Mouse (Mus musculus): ENCODE measurements around the gene Hoxc12. TPM values are rescaled to one million over a fixed set of nuclear protein-coding genes. Genes with fewer than 3 reads are reported as not detected.

Gene Hoxc12
- total and polyA plus RNA-seq, 3 experiments = not detected

DNA sequence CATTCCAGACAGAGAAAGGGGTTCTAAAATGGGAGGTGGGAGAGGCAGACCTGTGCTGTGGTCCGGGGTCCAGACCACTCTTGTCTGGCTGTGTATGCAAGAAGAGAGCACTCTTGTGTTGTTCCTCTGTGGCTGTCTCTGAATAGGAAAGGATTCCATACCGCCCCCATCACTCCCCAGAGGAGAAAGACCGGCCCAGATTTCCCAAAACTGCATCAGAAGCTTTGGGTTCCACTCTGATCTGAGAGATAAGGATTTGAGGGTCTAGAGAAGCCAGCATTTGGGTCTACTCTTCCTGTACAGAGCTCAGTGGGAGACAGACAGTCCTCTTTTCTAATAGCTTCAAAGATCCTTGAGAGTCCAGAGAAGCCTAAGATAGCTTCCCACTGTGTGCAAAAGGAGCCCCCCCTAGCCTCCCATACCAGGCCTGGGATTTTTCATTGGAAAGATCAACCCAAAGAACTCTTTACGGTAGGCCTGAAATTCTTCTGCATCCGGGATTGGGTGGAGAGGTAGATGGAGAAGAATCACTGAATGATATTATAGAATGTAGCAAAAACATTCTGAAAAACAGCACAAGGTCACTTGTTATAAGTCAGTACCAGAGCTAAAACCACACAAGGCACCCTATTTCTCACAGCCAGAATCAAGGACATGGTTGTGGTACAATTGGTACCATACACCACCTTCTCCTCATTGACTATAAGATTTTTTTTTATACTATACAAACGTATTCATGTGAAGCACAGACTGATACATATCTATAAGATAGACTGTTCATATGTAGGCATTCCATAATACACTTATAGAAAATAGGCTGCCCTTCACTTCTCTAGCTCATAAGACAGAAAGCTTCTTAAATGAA is 13.7 kb upstream of the Hoxc12 start:
- H3K9ac ChIP-seq (ENCODE audit: insufficient read depth, low read depth) = no peak overlapping the region
- H3K27ac ChIP-seq (ENCODE audit: insufficient read depth, low read depth) = no peak overlapping the region
- H3K4me3 ChIP-seq (replicated peaks in 1 of 3; ENCODE audit: low read depth in 2 of 3, low read length in 2 of 3, poor library complexity in 1 of 3) = no peak overlapping the region
- H3K4me1 ChIP-seq (ENCODE audit: control insufficient read depth in 1 of 2, insufficient read depth in 2 of 2) = no peaks in the 10 kb centered on the region
- H3K4me2 ChIP-seq (ENCODE audit: insufficient read depth, low read depth, poor library complexity, severe bottlenecking) = no peak overlapping the region
- H3K79me2 ChIP-seq (replicated peaks; ENCODE audit: control insufficient read depth, extremely low read depth, insufficient read depth, poor library complexity, severe bottlenecking) = no peaks in the 10 kb centered on the region
- DNase-seq (ENCODE audit: extremely low read depth) = no peak
- TF ChIP-seq USF2 (conservative IDR thresholded peaks at IDR 0.05; ENCODE audit: low read depth, low read length) (no peak), UBTF (IDR thresholded peaks at IDR 0.05; ENCODE audit: low read depth, low read length) (no peak), POLR2AphosphoS2 (IDR thresholded peaks at IDR 0.05; ENCODE audit: low read depth, low read length) (no peak), MAZ (IDR thresholded peaks at IDR 0.05; ENCODE audit: low read depth, low read length) (no peak), MXI1 (IDR thresholded peaks at IDR 0.05; ENCODE audit: low read depth, low read length) (no peak), EP300 (IDR thresholded peaks at IDR 0.05; ENCODE audit: low read length) (no peak), POLR2A (IDR thresholded peaks at IDR 0.05; ENCODE audit: low read depth, low read length) (no peak), TBP (conservative IDR thresholded peaks at IDR 0.05; ENCODE audit: low read depth, low read length) (no peak), ETS1 (conservative IDR thresholded peaks at IDR 0.05; ENCODE audit: low read depth, low read length) (no peak), MEF2A (IDR thresholded peaks at IDR 0.05; ENCODE audit: borderline replicate concordance, low read depth, low read length) (no peak), E2F4 (IDR thresholded peaks at IDR 0.05; ENCODE audit: insufficient replicate concordance, low read depth, low read length) (no peak), JUN (IDR thresholded peaks at IDR 0.05; ENCODE audit: insufficient read depth, low read depth, low read length) (no peak), CTCF (conservative IDR thresholded peaks at IDR 0.05 in 1 of 2, IDR thresholded peaks at IDR 0.05 in 1 of 2; ENCODE audit: low read depth in 2 of 2, low read length in 2 of 2) (no peak), CHD1 (IDR thresholded peaks at IDR 0.05; ENCODE audit: low read depth, low read length) (no peak), KAT2A (IDR thresholded peaks at IDR 0.05; ENCODE audit: insufficient replicate concordance, low read length) (no peak), GABPA (IDR thresholded peaks at IDR 0.05; ENCODE audit: insufficient replicate concordance, low read depth, low read length) (no peak), ELF1 (IDR thresholded peaks at IDR 0.05; ENCODE audit: low read depth, low read length) (no peak), ZC3H11A (IDR thresholded peaks at IDR 0.05; ENCODE audit: low read depth, low read length) (no peak), MYC (IDR thresholded peaks at IDR 0.05; ENCODE audit: low read depth, low read length) (no peak), JUND (conservative IDR thresholded peaks at IDR 0.05; ENCODE audit: low read depth, low read length) (no peak)
- in situ Hi-C loops (cut with MboI; ENCODE audit: low pct_ligation_motif_present, low pct_unique_long_range_greater_than_20kb, low sequenced_read_pairs) (no loop called here), dilution Hi-C loops (cut with MboI; ENCODE audit: extremely low pct_ligation_motif_present, extremely low pct_unique_long_range_greater_than_20kb, low sequenced_read_pairs) (no loop called here)
- peaks cover 13% of the 10 kb centered on the region for H3K9me3 ChIP-seq (replicated peaks; ENCODE audit: low read length)
- H3K27me3 ChIP-seq (replicated peaks) = peaks cover 90% of the 10 kb centered on the region
- H3K36me3 ChIP-seq (replicated peaks in 1 of 2; ENCODE audit: control insufficient read depth in 1 of 2, insufficient read depth in 1 of 2, low read length in 1 of 2) = no peaks in the 10 kb centered on the region
